Mouse (Mus musculus) megakaryocyte-erythroid progenitor cell, adult 5-6 weeks (primary cell): ENCODE data around the gene Mpv17. TPM values are rescaled to one million over a fixed set of nuclear protein-coding genes. Genes with fewer than 3 reads are reported as not detected.

Source experiments
- ATAC-seq: replicated peaks from 2 replicates; pipeline ENCODE4 v1.8.0; 2016; ENCODE audit warnings: mild to moderate bottlenecking, inconsistent platforms; ENCODE audit not compliant: severe bottlenecking, poor library complexity, low FRiP score, low TSS enrichment
- total RNA-seq, 2 experiments: library from RNA; stranded (forward) in 1 of 2; stranded (reverse) in 1 of 2; fragments of 200-1000, 215-1000 nt in 1 of 2; fragments of >200 nt in 1 of 2; fragmentation: Nextera tagmentation in 1 of 2; gene quantifications; 2 replicates each; pipeline ENCODE4 v1.2.3; 2014 to 2017

Gene Mpv17
- total RNA-seq, 2 experiments from 2014 or later, result 13.3 to 40.1 TPM

GRCm38 (mm10) chr5:31121111-31121510 is 32.9 kb downstream of the Mpv17 start:
- no peak for ATAC-seq

DNA sequence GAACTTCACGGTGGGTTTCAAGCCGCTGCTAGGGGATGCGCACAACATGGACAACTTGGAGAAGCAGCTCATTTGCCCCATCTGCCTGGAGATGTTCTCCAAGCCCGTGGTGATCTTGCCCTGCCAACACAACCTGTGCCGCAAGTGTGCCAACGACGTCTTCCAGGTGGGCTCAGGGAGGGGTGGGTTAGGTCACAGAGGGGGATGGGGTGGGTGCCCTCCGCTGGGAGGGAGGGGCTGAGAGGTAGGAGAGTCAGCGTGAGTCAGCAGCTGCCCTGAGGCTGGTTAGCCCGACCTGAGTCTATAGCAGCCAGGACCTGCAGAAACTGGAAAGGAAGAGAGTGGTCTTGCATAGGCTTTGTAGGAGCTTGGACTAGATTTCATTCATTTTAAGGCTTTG is 37.1 kb downstream of the Mpv17 start:
- ATAC-seq, result no peak

GRCm38 (mm10) chr5:31116354-31116753 is 37.7 kb downstream of the Mpv17 start, which contains the start of gene Trim54:
TSS of gene Trim54 (plus strand) at chr5:31116712.
- no peak for ATAC-seq

DNA sequence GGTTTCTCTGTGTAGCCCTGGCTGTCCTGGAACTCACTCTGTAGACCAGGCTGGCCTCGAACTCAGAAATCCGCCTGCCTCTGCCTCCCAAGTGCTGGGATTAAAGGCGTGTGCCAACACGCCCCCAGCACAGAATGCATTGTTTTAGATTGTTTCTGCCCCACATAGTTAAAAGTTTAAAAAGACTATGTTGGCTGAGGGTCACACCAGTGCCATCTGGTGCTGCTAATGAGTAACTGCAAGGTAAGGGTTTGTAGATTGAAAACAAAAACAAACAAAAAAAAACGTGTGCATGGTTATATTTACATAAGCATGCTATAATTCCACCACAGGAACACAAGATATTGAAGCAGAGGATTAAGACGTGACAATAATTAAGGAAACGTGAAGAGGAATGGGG is 43.3 kb downstream of the Mpv17 start:
- ATAC-seq, result no peak; the same call in 1 of the 2 replicates

- no peak for ATAC-seq
Measured at GRCm38 (mm10) chr5:31108000-31108490, 46.0 kb downstream of the Mpv17 start, which contains the start of gene Slc30a3. TSS of gene Slc30a3 (minus strand) at chr5:31108237.

DNA sequence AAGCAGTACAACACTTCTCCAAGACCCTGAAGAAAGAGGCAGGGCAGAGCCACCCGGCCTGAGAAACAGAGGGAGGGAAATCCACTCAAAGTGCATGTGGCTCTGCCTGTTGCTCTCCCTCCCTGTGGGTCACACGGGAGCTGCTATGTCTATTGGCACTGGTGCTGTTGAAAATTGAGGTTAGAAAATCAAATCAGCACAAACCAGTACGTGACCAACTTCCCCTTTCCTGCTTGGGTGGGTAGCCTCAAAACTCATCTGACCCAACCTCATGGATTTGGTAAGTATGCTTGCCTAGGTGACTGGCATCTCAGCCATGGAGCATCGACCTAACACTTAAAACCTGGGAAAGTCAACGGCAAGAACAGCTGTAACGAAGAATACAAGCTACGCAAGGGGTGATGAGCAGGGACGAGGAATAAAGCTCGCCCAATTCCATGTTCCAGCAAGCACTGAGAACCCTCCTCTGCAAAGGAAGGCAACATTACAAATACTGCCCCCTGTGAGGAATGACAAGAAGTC is 48.2 kb downstream of the Mpv17 start, which contains the start of gene Dnajc5g:
Gene Dnajc5g, plus strand, starts transcription at position 472 of the 522 bp plus-strand sequence.
- no peak for ATAC-seq

- ATAC-seq, result no peak
Measured at GRCm38 (mm10) chr5:31095711-31096480, 58.2 kb downstream of the Mpv17 start.

DNA sequence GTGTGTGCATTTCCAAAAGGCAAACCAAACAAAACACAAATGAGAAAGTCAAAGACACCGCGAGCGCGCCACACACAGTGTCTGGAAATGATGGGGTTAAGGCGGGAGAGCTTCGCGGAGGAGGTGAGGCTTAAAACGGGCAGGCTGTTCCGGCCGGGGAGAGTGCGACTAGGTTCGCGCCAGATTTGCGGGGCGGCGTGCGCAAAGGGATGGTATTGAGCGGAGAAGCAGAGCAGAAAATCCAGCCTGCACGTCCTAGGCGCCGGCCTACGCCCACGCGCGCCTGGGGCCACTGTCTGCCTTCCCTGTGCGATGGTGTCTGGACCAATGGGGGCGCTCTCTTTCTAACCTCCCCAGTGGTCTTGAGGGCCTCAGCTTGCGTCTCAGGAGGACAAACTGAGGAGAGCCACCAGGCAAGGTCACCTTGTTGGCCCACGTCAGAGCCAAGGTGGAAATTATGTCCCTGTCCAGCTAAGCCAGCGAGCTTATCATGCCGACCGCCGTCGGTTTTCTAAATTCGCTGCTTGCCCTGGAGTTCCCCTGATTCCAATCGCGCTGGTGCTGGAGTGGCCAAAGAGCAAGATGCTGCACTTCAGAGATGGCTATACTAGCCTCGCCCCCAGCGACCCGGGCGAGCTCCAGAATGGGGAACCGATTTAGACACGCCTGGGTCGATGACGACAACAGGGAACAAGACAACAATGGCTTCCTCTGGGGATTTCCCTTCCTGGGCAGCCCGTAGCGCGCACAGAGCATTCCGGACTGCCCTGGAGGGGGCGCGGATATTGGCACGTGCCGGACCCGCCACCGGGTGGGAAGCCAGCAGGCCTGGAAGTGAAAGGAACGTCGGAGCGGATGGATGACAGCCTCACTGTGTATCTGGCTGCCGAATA is 59.0 kb downstream of the Mpv17 start:
- ATAC-seq, result peak; percentile 41

DNA sequence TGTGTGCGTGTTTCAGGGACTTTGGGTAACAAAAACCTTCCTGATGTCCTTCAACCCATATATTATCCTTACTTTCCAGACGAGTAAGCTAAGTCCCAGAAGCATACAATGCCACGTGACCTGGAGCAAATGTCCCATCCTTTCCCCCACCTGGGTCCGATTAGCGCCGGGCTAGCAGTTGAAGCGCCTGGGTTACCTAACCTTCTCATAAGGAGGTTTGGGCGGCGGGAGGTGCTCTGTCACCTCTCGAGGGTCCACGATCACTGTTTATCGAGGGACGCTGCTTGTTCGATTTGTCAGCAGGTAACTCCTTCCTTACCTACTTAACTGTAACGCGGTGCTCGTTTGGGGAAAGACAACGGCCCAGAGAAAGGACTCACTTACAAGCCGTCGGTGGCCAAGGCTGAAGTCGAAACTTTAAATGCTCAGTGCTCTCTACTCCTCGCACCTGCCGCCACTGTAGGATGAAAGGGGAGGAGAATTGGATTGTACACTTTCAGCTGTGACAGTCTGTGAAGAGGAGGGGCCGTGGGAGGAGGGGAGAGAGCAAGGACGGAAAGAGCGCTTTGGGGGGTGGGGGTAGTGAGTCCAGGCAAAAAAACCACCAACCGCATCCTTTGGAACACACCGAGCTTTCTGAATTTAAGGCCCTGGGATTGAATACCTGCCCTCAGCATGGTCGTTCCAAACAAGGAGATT is 59.8 kb downstream of the Mpv17 start:
- ATAC-seq, result no peak

DNA sequence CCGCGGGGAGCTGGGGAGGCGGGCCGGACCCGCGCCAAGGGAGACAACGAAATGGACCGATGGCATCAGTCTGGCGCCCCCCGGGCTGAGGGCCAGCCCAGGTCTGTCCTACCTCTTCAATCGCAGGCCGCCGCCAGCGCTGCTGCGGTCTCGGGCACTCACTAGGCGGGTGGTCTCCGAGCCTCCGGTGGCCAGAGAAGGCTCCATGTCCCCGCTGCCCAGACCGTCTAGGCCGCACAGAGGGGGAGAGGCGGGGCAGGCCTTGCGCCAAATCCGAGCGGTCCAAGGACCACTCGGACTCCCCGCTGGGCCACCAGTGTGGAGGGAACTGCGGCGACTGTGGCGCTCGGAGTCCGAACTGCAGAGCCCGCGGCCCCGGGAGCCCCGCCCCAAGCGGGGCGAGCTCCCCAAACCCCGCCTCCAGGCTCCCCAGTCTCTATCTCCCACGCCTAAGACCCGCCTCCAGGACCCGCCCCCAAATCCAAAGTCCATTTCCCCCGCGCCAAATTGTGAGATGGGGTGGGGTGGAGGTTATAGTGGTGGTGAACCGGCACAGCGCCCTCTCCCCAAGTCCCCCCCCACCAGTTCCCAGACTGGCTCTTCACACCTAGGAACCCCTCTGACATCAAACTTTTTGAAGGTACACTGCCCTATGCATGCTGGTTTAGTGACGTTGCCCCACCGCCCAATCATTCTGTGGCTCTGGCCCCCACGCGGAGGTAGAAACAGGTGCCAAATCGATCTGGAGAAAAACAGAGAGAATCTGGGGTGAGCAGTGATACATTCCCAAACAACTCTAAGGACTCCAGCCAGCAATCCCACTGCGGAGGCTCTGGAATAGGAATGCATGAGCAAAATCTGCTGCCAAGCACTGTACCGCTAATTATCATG is 60.7 kb downstream of the Mpv17 start:
- peak; percentile 32; the same call in 1 of the 2 replicates for ATAC-seq

DNA sequence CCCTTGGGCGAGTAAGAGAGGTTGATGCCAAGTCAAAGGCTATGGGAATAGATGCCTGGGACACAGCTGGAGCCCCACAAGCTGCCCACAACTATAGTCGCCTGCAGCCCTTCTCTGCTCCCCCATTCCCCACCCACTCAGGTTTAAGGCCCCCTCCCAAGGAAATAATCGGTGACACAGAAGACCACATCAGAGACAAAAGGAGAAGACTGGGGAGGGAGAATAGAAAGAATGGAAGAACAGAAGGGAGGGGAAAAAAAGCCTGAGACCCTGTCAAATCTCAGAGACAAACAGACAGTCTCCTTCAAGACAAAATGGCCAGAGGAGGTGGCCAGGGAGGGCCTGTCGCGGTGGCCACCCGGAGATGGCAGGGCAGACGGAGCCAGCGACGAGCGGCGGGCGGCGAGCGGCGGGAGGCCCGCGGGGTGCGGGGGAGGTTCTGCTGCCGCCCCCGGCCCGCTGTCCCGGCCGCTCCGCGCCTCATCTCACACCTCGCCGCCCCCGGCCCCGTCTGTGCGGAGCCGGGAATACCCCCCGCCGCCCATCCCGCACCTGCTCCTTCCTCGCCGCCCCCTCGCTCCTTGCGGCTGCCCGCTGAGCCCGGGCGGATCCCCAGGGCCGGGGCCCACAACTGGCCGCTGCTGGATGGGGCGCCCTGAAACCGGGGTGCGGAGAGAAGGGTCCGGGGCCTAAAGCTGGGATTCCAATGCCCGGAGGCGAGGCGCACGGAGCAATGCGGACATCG is 61.6 kb downstream of the Mpv17 start:
- ATAC-seq, result no peak

Other genes starting within 250 kb of the Mpv17 start
- 270 and 300 TPM in 2 replicates for gene Ost4, start 246.5 kb downstream of the Mpv17 start, total RNA-seq (2014; fragmentation: Nextera tagmentation)
- gene Ost4, start 246.5 kb downstream of the Mpv17 start, total RNA-seq (2017), result 278 and 305 TPM in 2 replicates
- gene Emilin1, start 240.8 kb downstream of the Mpv17 start, total RNA-seq (2014; fragmentation: Nextera tagmentation), result 13.5 and 18.9 TPM in 2 replicates
- 5.7 and 10.3 TPM in 2 replicates for gene Emilin1, start 240.8 kb downstream of the Mpv17 start, total RNA-seq (2017)
- 80.4 and 113 TPM in 2 replicates for gene Khk, start 232.8 kb downstream of the Mpv17 start, total RNA-seq (2014; fragmentation: Nextera tagmentation)
- 64.4 and 90.0 TPM in 2 replicates for gene Khk, start 232.8 kb downstream of the Mpv17 start, total RNA-seq (2017)
- gene Cgref1, start 208.7 kb downstream of the Mpv17 start, total RNA-seq (2014; fragmentation: Nextera tagmentation), result 0.35 TPM in 1 of 2 replicates, not detected in the other
- 0.46 TPM in 1 of 2 replicates, not detected in the other for gene Cgref1, start 208.7 kb downstream of the Mpv17 start, total RNA-seq (2017)
- gene Preb, start 193.9 kb downstream of the Mpv17 start, total RNA-seq (2014; fragmentation: Nextera tagmentation), result 109 and 117 TPM in 2 replicates
- gene Preb, start 193.9 kb downstream of the Mpv17 start, total RNA-seq (2017), result 28.0 and 39.1 TPM in 2 replicates
- not detected in 2 replicates for gene Tcf23, start 185.6 kb downstream of the Mpv17 start, total RNA-seq (2014; fragmentation: Nextera tagmentation)
- gene Tcf23, start 185.6 kb downstream of the Mpv17 start, total RNA-seq (2017), result not detected in 2 replicates
- gene Atraid, start 105.9 kb downstream of the Mpv17 start, total RNA-seq (2014; fragmentation: Nextera tagmentation), result 27.7 and 51.7 TPM in 2 replicates
- 50.1 and 57.6 TPM in 2 replicates for gene Atraid, start 105.9 kb downstream of the Mpv17 start, total RNA-seq (2017)
- gene Slc5a6, start 105.3 kb downstream of the Mpv17 start, total RNA-seq (2014; fragmentation: Nextera tagmentation), result 3.1 and 4.3 TPM in 2 replicates
- 4.1 and 7.1 TPM in 2 replicates for gene Slc5a6, start 105.3 kb downstream of the Mpv17 start, total RNA-seq (2017)
- gene Cad, start 99.5 kb downstream of the Mpv17 start, total RNA-seq (2014; fragmentation: Nextera tagmentation), result 124 and 224 TPM in 2 replicates
- 39.7 and 65.0 TPM in 2 replicates for gene Cad, start 99.5 kb downstream of the Mpv17 start, total RNA-seq (2017)
- gene Dnajc5g, start 48.0 kb downstream of the Mpv17 start, total RNA-seq (2014; fragmentation: Nextera tagmentation), result not detected in 2 replicates
- not detected in 2 replicates for gene Dnajc5g, start 48.0 kb downstream of the Mpv17 start, total RNA-seq (2017)
- not detected in 2 replicates for gene Slc30a3, start 46.0 kb downstream of the Mpv17 start, total RNA-seq (2014; fragmentation: Nextera tagmentation)
- gene Slc30a3, start 46.0 kb downstream of the Mpv17 start, total RNA-seq (2017), result not detected in 2 replicates
- not detected in 2 replicates for gene Trim54, start 37.5 kb downstream of the Mpv17 start, total RNA-seq (2014; fragmentation: Nextera tagmentation)
- not detected in 2 replicates for gene Trim54, start 37.5 kb downstream of the Mpv17 start, total RNA-seq (2017)
- gene Ucn, start 15.4 kb downstream of the Mpv17 start, total RNA-seq (2014; fragmentation: Nextera tagmentation), result not detected in 2 replicates
- not detected in 2 replicates for gene Ucn, start 15.4 kb downstream of the Mpv17 start, total RNA-seq (2017)
- 1.1 and 1.4 TPM in 2 replicates for gene Gm29609, start 25.7 kb upstream of the Mpv17 start, total RNA-seq (2014; fragmentation: Nextera tagmentation)
- 1.3 TPM in 1 of 2 replicates, not detected in the other for gene Gm29609, start 25.7 kb upstream of the Mpv17 start, total RNA-seq (2017)
- 112 and 159 TPM in 2 replicates for gene Gtf3c2, start 25.9 kb upstream of the Mpv17 start, total RNA-seq (2014; fragmentation: Nextera tagmentation)
- gene Gtf3c2, start 25.9 kb upstream of the Mpv17 start, total RNA-seq (2017), result 76.4 and 80.2 TPM in 2 replicates
- 57.7 and 67.6 TPM in 2 replicates for gene Snx17, start 39.0 kb upstream of the Mpv17 start, total RNA-seq (2014; fragmentation: Nextera tagmentation)
- 38.9 and 48.5 TPM in 2 replicates for gene Snx17, start 39.0 kb upstream of the Mpv17 start, total RNA-seq (2017)
- 116 and 148 TPM in 2 replicates for gene Eif2b4, start 39.2 kb upstream of the Mpv17 start, total RNA-seq (2014; fragmentation: Nextera tagmentation)
- gene Eif2b4, start 39.2 kb upstream of the Mpv17 start, total RNA-seq (2017), result 40.0 and 59.0 TPM in 2 replicates
- gene Zfp513, start 48.1 kb upstream of the Mpv17 start, total RNA-seq (2014; fragmentation: Nextera tagmentation), result 5.3 and 5.5 TPM in 2 replicates
- 3.2 and 5.6 TPM in 2 replicates for gene Zfp513, start 48.1 kb upstream of the Mpv17 start, total RNA-seq (2017)
- 295 and 300 TPM in 2 replicates for gene Ppm1g, start 66.4 kb upstream of the Mpv17 start, total RNA-seq (2014; fragmentation: Nextera tagmentation)
- gene Ppm1g, start 66.4 kb upstream of the Mpv17 start, total RNA-seq (2017), result 329 and 355 TPM in 2 replicates
- 43.4 and 51.1 TPM in 2 replicates for gene Nrbp1, start 86.6 kb upstream of the Mpv17 start, total RNA-seq (2014; fragmentation: Nextera tagmentation)
- gene Nrbp1, start 86.6 kb upstream of the Mpv17 start, total RNA-seq (2017), result 64.9 and 75.5 TPM in 2 replicates
- not detected in 2 replicates for gene Gm9970, start 87.0 kb upstream of the Mpv17 start, total RNA-seq (2014; fragmentation: Nextera tagmentation)
- not detected in 2 replicates for gene Gm9970, start 87.0 kb upstream of the Mpv17 start, total RNA-seq (2017)
- 0.72 and 7.6 TPM in 2 replicates for gene Krtcap3, start 97.4 kb upstream of the Mpv17 start, total RNA-seq (2014; fragmentation: Nextera tagmentation)
- gene Krtcap3, start 97.4 kb upstream of the Mpv17 start, total RNA-seq (2017), result 2.5 and 8.8 TPM in 2 replicates
- gene Ift172, start 136.9 kb upstream of the Mpv17 start, total RNA-seq (2014; fragmentation: Nextera tagmentation), result 26.2 and 32.8 TPM in 2 replicates
- gene Ift172, start 136.9 kb upstream of the Mpv17 start, total RNA-seq (2017), result 10.7 and 18.0 TPM in 2 replicates
- gene Fndc4, start 141.8 kb upstream of the Mpv17 start, total RNA-seq (2014; fragmentation: Nextera tagmentation), result 0.31 TPM in 1 of 2 replicates, not detected in the other
- gene Fndc4, start 141.8 kb upstream of the Mpv17 start, total RNA-seq (2017), result not detected in 2 replicates
- gene Gckr, start 143.2 kb upstream of the Mpv17 start, total RNA-seq (2014; fragmentation: Nextera tagmentation), result not detected in 2 replicates
- gene Gckr, start 143.2 kb upstream of the Mpv17 start, total RNA-seq (2017), result not detected in 2 replicates